Mouse (Mus musculus) layer of hippocampus, adult 9-11 months (tissue): ENCODE results near the gene Tmx4.

ENCODE experiments used
- DNase-seq: peaks from one replicate; pipeline ENCODE4 v3.0.0; 2022

The Tmx4 gene

GRCm38 (mm10) chr2:134554221-134554727 is 89.7 kb downstream of the Tmx4 start, which contains the start of gene Hao1:
Gene Hao1, minus strand, starts transcription at chr2:134554368.
- DNase-seq = no peak

DNA sequence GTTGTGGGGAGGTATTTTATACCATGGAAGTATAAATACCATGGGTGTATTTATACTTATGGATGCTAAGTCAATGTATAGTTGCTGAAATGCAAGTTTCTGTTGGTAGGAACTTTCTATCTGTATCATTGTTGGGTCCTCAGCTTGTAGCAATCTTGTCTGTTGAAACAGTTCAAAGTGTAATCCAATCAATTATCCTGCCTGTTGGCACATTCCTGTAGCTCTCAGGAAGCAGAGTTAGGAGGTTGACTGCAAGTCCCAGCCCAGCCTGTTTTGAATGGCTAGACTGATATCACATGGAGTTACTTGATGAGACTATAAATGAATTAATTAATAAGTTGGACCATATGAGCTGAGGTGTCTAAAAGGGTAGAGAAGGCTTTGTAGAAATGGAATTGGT is 91.6 kb downstream of the Tmx4 start:
- no peak for DNase-seq

GRCm38 (mm10) chr2:134549770-134550169 is 94.2 kb downstream of the Tmx4 start:
- peak; percentile 25 for DNase-seq

DNA sequence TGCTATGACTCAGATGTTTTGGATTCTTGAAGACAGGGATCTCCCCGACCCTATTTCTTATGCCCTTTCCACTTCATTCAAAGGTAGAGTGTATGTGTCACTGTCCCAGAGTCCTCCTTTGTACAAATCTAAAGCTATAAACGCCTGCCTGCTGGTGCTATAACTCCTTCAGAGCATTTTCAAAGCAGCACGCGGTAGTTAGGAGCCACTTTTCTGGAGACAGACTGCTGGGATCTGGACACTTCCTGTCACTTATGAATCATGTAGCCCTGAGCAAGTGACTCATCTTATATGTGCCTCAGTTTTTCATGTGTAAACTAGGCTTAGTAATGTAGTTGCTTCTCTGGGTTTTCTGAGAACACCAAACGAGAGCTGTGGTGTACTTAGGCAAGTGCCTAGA is 98.8 kb downstream of the Tmx4 start:
- no peak for DNase-seq

- no peak for DNase-seq
These were observed 99.5 kb downstream of the Tmx4 start for GRCm38 (mm10) chr2:134544321-134545065.
